8 mouse cellular contexts compared by ENCODE assay signal in genomic region chr17:24141425-24141920, GRCm38 (mm10). TPM values are rescaled to one million over a fixed set of nuclear protein-coding genes. Genes with fewer than 3 reads are reported as not detected.
DNase-seq lines count a peak whose midpoint lies in the region; ATAC-seq and TF ChIP-seq lines count a peak whose summit lies in the region.

No protein-coding gene starts in this region.

- H3K9ac ChIP-seq in embryonic facial prominence, embryonic 15.5 days = peak overlapping the region; percentile 86
- H3K9ac ChIP-seq in kidney, embryonic 14.5 days (ENCODE audit: low read depth, low read length) = peak overlapping the region; percentile 92
- peak overlapping the region; percentile 94 for H3K9ac ChIP-seq in limb, embryonic 15.5 days

- peak; percentile 61; the same call in 1 of the 2 replicates for TF ChIP-seq POLR2A in bone marrow, adult 2 months (IDR thresholded peaks at IDR 0.05; ENCODE audit: borderline replicate concordance, control insufficient read depth, low read depth, low read length)

- WGBS in bone marrow, adult 2 months = under 1% methylated on average over 57 of the region's 57 CpGs
- WGBS in embryonic facial prominence, embryonic 15.5 days = 1% methylated on average over 56 of the region's 57 CpGs
- WGBS in kidney, embryonic 14.5 days = under 1% methylated on average over 43 of the region's 57 CpGs
- WGBS in limb, embryonic 15.5 days = under 1% methylated on average over 57 of the region's 57 CpGs

- ATAC-seq in embryonic facial prominence, embryonic 15.5 days (ENCODE audit: insufficient number of reproducible peaks, low FRiP score, low TSS enrichment, low read depth) = peak; percentile 96
- ATAC-seq in kidney, embryonic 14.5 days (ENCODE audit: low FRiP score, low TSS enrichment) = peak; percentile 99
- peak; percentile 98 for ATAC-seq in limb, embryonic 15.5 days (ENCODE audit: insufficient number of reproducible peaks, low FRiP score, low TSS enrichment, low read depth)

- H3K36me3 ChIP-seq in embryonic facial prominence, embryonic 15.5 days = no peaks in the 10 kb centered on the region
- no peaks in the 10 kb centered on the region for H3K36me3 ChIP-seq in kidney, embryonic 14.5 days (ENCODE audit: control insufficient read depth, insufficient read depth, low read length)
- no peaks in the 10 kb centered on the region for H3K36me3 ChIP-seq in limb, embryonic 15.5 days

- peak overlapping the region; percentile 77 for H3K4me2 ChIP-seq in embryonic facial prominence, embryonic 15.5 days (replicated peaks)
- peak overlapping the region; percentile 74 for H3K4me2 ChIP-seq in kidney, embryonic 14.5 days (replicated peaks; ENCODE audit: low read depth, low read length)
- H3K4me2 ChIP-seq in limb, embryonic 15.5 days = peak overlapping the region; percentile 77

- H3K4me3 ChIP-seq in bone marrow, adult 2 months (replicated peaks; ENCODE audit: control insufficient read depth, low read depth, low read length) = peak overlapping the region; percentile 99
- peak overlapping the region; percentile 97 for H3K4me3 ChIP-seq in embryonic facial prominence, embryonic 15.5 days (replicated peaks)
- H3K4me3 ChIP-seq in kidney, embryonic 14.5 days (ENCODE audit: low read length) = peak overlapping the region; percentile 99
- H3K4me3 ChIP-seq in limb, embryonic 15.5 days = peak overlapping the region; percentile 99

- no peaks in the 10 kb centered on the region for H3K27me3 ChIP-seq in embryonic facial prominence, embryonic 15.5 days
- no peaks in the 10 kb centered on the region for H3K27me3 ChIP-seq in kidney, embryonic 14.5 days (ENCODE audit: control insufficient read depth, insufficient read depth, low read length)
- H3K27me3 ChIP-seq in limb, embryonic 15.5 days = no peaks in the 10 kb centered on the region

- H3K9me3 ChIP-seq in embryonic facial prominence, embryonic 15.5 days (replicated peaks) = no peaks in the 10 kb centered on the region
- H3K9me3 ChIP-seq in kidney, embryonic 14.5 days (ENCODE audit: control insufficient read depth, low read length) = no peaks in the 10 kb centered on the region
- no peaks in the 10 kb centered on the region for H3K9me3 ChIP-seq in limb, embryonic 15.5 days

- no peak for TF ChIP-seq CTCF in bone marrow, adult 2 months (IDR thresholded peaks at IDR 0.05; ENCODE audit: control insufficient read depth, insufficient read depth, low read length)

- H3K4me1 ChIP-seq in bone marrow, adult 2 months (ENCODE audit: control insufficient read depth, insufficient read depth, low read length) = peaks cover 6% of the 10 kb centered on the region
- H3K4me1 ChIP-seq in embryonic facial prominence, embryonic 15.5 days = peaks cover 29% of the 10 kb centered on the region
- peaks cover 9% of the 10 kb centered on the region for H3K4me1 ChIP-seq in kidney, embryonic 14.5 days (ENCODE audit: control insufficient read depth, insufficient read depth, low read length)
- H3K4me1 ChIP-seq in limb, embryonic 15.5 days = peaks cover 26% of the 10 kb centered on the region

- peak; percentile 97 for DNase-seq in 416B (ENCODE audit: low read depth)
- DNase-seq in heart, adult 9 months (ENCODE audit: low spot score in 2 of 2) = peak; percentile 95 to 97
- peak; percentile 88 to 89 for DNase-seq in monocyte, adult 2 months (ENCODE audit: low read depth in 1 of 2, low spot score in 2 of 2)
- peak; percentile 97 for DNase-seq in spleen, postnatal 36 days (ENCODE audit: low spot score in 2 of 2)

- H3K27ac ChIP-seq in bone marrow, adult 2 months (ENCODE audit: control insufficient read depth, insufficient read depth, low read depth, low read length, poor library complexity) = peak overlapping the region; percentile 95
- peak overlapping the region; percentile 93 for H3K27ac ChIP-seq in embryonic facial prominence, embryonic 15.5 days (replicated peaks)
- H3K27ac ChIP-seq in kidney, embryonic 14.5 days (ENCODE audit: low read depth, low read length) = peak overlapping the region; percentile 63
- H3K27ac ChIP-seq in limb, embryonic 15.5 days = peak overlapping the region; percentile 90

RNA-seq across cellular contexts. Expression of gene Pdpk1, which starts 9.3 kb away (rescaled TPM):
- 15.7 and 18.7 TPM in 2 replicates for polyA plus RNA-seq in bone marrow, adult 2 months (2011; ENCODE audit: insufficient read depth, insufficient read length, low replicate concordance, missing spikeins)
- polyA plus RNA-seq in embryonic facial prominence, embryonic 15.5 days (2015; fragmentation: Nextera tagmentation; extraction: Ambion mirVana) = 39.2 and 40.1 TPM in 2 replicates
- 29.3 and 44.0 TPM in 2 replicates for polyA plus RNA-seq in kidney, embryonic 14.5 days (2014; fragmentation: Nextera tagmentation; extraction: Ambion mirVana)
- polyA plus RNA-seq in limb, embryonic 15.5 days (2015; fragmentation: Nextera tagmentation; extraction: Ambion mirVana) = 38.6 and 50.0 TPM in 2 replicates

RNA-seq across cellular contexts. Expression of gene Amdhd2, which starts 22.1 kb away (rescaled TPM):
- 24.9 and 57.8 TPM in 2 replicates for polyA plus RNA-seq in bone marrow, adult 2 months (2011; ENCODE audit: insufficient read depth, insufficient read length, low replicate concordance, missing spikeins)
- 35.3 and 37.5 TPM in 2 replicates for polyA plus RNA-seq in embryonic facial prominence, embryonic 15.5 days (2015; fragmentation: Nextera tagmentation; extraction: Ambion mirVana)
- 33.0 and 37.5 TPM in 2 replicates for polyA plus RNA-seq in kidney, embryonic 14.5 days (2014; fragmentation: Nextera tagmentation; extraction: Ambion mirVana)
- polyA plus RNA-seq in limb, embryonic 15.5 days (2015; fragmentation: Nextera tagmentation; extraction: Ambion mirVana) = 30.0 and 30.7 TPM in 2 replicates

RNA-seq across cellular contexts. Expression of gene Atp6v0c, which starts 28.0 kb away (rescaled TPM):
- polyA plus RNA-seq in bone marrow, adult 2 months (2011; ENCODE audit: insufficient read depth, insufficient read length, low replicate concordance, missing spikeins) = 159 and 256 TPM in 2 replicates
- polyA plus RNA-seq in embryonic facial prominence, embryonic 15.5 days (2015; fragmentation: Nextera tagmentation; extraction: Ambion mirVana) = 539 and 547 TPM in 2 replicates
- polyA plus RNA-seq in kidney, embryonic 14.5 days (2014; fragmentation: Nextera tagmentation; extraction: Ambion mirVana) = 528 and 578 TPM in 2 replicates
- 488 and 521 TPM in 2 replicates for polyA plus RNA-seq in limb, embryonic 15.5 days (2015; fragmentation: Nextera tagmentation; extraction: Ambion mirVana)

Comparison
In these comparisons a context has a peak if more than half of its experiments do, and no peak if none do; other contexts are left out.
1. Peak in every context shown above with its lines: DNase-seq, ATAC-seq, H3K4me3 ChIP-seq and H3K27ac ChIP-seq.